ENCODE assay signal across 8 mouse cellular contexts in genomic region chr9:120776456-120777001, GRCm38 (mm10).
A peak's percentile ranks its signal among the peaks of the same experiment; 100 is the strongest.
DNase-seq lines count a peak whose midpoint lies in the region; ATAC-seq and TF ChIP-seq lines count a peak whose summit lies in the region.

No protein-coding gene starts in this region.

- H3K36me3 ChIP-seq in heart, embryonic 10.5 days = no peaks in the 10 kb centered on the region
- H3K36me3 ChIP-seq in forebrain, embryonic 16.5 days (ENCODE audit: control insufficient read depth, insufficient read depth) = no peaks in the 10 kb centered on the region
- no peaks in the 10 kb centered on the region for H3K36me3 ChIP-seq in forebrain, postnatal 0 days (ENCODE audit: insufficient read depth)

- no peaks in the 10 kb centered on the region for H3K27me3 ChIP-seq in heart, embryonic 10.5 days (ENCODE audit: insufficient read depth, poor library complexity, severe bottlenecking)
- H3K27me3 ChIP-seq in forebrain, embryonic 16.5 days (replicated peaks; ENCODE audit: control insufficient read depth, insufficient read depth, low read length) = no peaks in the 10 kb centered on the region
- H3K27me3 ChIP-seq in forebrain, postnatal 0 days (ENCODE audit: insufficient read depth, low read length) = no peaks in the 10 kb centered on the region

- peak; percentile 79 for ATAC-seq in megakaryocyte progenitor cell, adult 5-6 weeks (replicated peaks; ENCODE audit: poor library complexity)
- no peak for ATAC-seq in erythroid progenitor cell, adult 5-6 weeks (replicated peaks; ENCODE audit: low FRiP score, poor library complexity, severe bottlenecking)
- ATAC-seq in forebrain, embryonic 16.5 days = no peak
- no peak for ATAC-seq in forebrain, postnatal 0 days

- H3K4me1 ChIP-seq in heart, embryonic 10.5 days = peaks cover 46% of the 10 kb centered on the region
- no peaks in the 10 kb centered on the region for H3K4me1 ChIP-seq in forebrain, embryonic 16.5 days (replicated peaks; ENCODE audit: control insufficient read depth, insufficient read depth, low read length)
- H3K4me1 ChIP-seq in forebrain, postnatal 0 days (ENCODE audit: insufficient read depth) = no peaks in the 10 kb centered on the region

- H3K4me2 ChIP-seq in forebrain, embryonic 16.5 days (ENCODE audit: low read length) = no peak overlapping the region
- no peak overlapping the region for H3K4me2 ChIP-seq in forebrain, postnatal 0 days (ENCODE audit: low read depth)

- DNase-seq in CD4-positive, CD25-positive, alpha-beta regulatory T cell, adult 2 months (ENCODE audit: low read depth, low spot score) = peak; percentile 78
- peak; percentile 79 for DNase-seq in adipocyte (ENCODE audit: low spot score)
- no peak for DNase-seq in heart, embryonic 10.5 days (ENCODE audit: low spot score)
- peak; percentile 60 to 72 for DNase-seq in kidney, postnatal 36 days
- DNase-seq in forebrain, postnatal 0 days = no peak

- no peak for TF ChIP-seq CTCF in forebrain, postnatal 0 days (IDR thresholded peaks at IDR 0.05; ENCODE audit: low read depth)

- no peak overlapping the region for H3K9ac ChIP-seq in forebrain, embryonic 16.5 days (replicated peaks; ENCODE audit: low read depth, low read length)
- no peak overlapping the region for H3K9ac ChIP-seq in forebrain, postnatal 0 days

- H3K9me3 ChIP-seq in heart, embryonic 10.5 days = no peaks in the 10 kb centered on the region
- H3K9me3 ChIP-seq in forebrain, embryonic 16.5 days (ENCODE audit: control insufficient read depth, low read length) = 0 out of 2 replicates have a peak, but pooled peaks cover 2% of the 10 kb centered on the region
- H3K9me3 ChIP-seq in forebrain, postnatal 0 days (ENCODE audit: low read length) = no peaks in the 10 kb centered on the region

- WGBS in heart, embryonic 10.5 days = 24% methylated on average over 4 of the region's 4 CpGs
- WGBS in forebrain, embryonic 16.5 days = 82% methylated on average over 4 of the region's 4 CpGs
- WGBS in forebrain, postnatal 0 days = 70% methylated on average over 4 of the region's 4 CpGs

- H3K27ac ChIP-seq in heart, embryonic 10.5 days = peak overlapping the region; percentile 73
- H3K27ac ChIP-seq in forebrain, embryonic 16.5 days (ENCODE audit: low read length) = no peak overlapping the region
- H3K27ac ChIP-seq in forebrain, postnatal 0 days (ENCODE audit: low read depth, low read length) = no peak overlapping the region

- no peak overlapping the region for H3K4me3 ChIP-seq in heart, embryonic 10.5 days
- H3K4me3 ChIP-seq in forebrain, embryonic 16.5 days (replicated peaks; ENCODE audit: low read length) = no peak overlapping the region
- H3K4me3 ChIP-seq in forebrain, postnatal 0 days (ENCODE audit: low read depth, low read length) = no peak overlapping the region

Comparison
In these comparisons a context has a peak if more than half of its experiments do, and no peak if none do; other contexts are left out.
1. DNase-seq: peak in CD4-positive, CD25-positive, alpha-beta regulatory T cell, adult 2 months (single experiment), adipocyte (single experiment) and kidney, postnatal 36 days (2 of 2); none in heart, embryonic 10.5 days (single experiment) and forebrain, postnatal 0 days (single experiment).